Mouse (Mus musculus) lung, adult 2 months (tissue): Measurements from ENCODE around the gene Kcnip2.

Source experiments
- CTCF ChIP-seq: fragments of 200-500 bp; IDR thresholded peaks from 2 replicates; pipeline ENCODE4 v1.5.1; 2011; ENCODE audit warnings: mild to moderate bottlenecking, low read length, control low read depth; ENCODE audit not compliant: insufficient read depth
- POLR2A ChIP-seq: fragments of 200-500 bp; IDR thresholded peaks from 2 replicates; pipeline ENCODE4 v1.6.1; 2011; ENCODE audit warnings: low read depth, mild to moderate bottlenecking, control low read depth, low read length, borderline replicate concordance; ENCODE audit errors: extremely low read depth

DNA sequence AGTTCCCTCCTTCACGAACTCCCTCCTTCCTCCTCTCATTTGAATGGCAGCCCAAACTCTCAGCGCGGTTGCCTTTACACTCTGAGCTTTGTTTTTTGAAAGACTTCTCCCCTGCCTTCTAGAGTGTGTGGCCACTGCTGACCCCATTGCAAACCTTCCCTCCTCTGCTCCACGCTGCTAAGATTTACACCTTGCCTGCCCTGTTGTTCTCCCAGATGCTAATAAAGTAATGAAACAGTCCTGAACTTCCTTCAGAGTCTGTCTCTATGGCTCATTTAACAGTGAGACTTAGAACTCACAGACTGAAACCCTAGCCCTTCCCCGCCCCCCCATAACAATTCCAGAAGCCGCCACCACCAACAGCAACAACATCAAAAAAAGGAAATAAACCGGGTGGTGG is 26.5 kb downstream of the Kcnip2 start:
- TF ChIP-seq CTCF (no peak), POLR2A (no peak)
